Mouse (Mus musculus): ENCODE data around the gene Zc3h10.
A peak's percentile ranks its signal among the peaks of the same experiment; 100 is the strongest.

Gene Zc3h10

GRCm38 (mm10) chr10:128524111-128524731 is 23.4 kb downstream of the Zc3h10 start:
- DNase-seq = peak in 1 of 2 experiments; percentile 32

DNA sequence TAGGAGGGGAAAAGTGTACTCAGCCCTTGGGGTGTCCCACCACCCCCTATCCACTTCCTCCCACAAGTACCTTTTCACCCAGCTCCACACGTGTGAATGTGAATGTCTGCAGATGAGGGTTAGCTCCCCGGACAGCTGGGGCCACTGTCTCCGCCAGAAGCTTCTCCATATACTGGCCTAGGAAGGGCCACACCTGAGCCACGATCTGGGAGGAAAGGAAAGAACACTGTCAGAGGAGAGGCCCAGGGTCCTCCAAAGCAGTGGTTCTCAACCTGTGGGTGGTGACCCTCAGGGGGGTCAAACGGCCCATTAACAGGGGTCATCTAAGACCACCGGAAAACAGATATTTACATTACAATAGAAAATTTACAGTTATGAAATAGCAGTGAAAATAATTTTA is 25.2 kb downstream of the Zc3h10 start:
- DNase-seq = no peak

DNA sequence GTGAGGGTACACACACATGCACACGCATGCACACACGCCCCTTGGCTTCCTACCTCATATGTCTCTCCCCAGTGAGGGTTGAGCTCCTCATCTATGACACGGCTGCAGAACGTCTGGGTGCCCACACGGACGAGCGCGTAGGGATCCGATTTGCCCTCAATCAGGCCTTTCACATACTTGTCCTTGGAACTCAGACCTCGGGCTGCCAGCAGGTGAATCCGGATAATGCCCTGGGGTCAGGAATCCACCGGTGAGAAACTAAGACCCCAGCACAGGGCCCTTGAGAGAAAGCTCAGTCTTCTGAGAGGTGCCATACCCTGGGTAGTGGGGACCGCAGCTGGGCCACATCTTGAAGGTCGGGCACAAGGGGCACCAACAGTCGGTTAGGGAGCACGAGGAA is 27.0 kb downstream of the Zc3h10 start:
- DNase-seq = no peak

- DNase-seq = peak; percentile 49 to 67
Measured at GRCm38 (mm10) chr10:128518833-128519232, 28.7 kb downstream of the Zc3h10 start.

DNA sequence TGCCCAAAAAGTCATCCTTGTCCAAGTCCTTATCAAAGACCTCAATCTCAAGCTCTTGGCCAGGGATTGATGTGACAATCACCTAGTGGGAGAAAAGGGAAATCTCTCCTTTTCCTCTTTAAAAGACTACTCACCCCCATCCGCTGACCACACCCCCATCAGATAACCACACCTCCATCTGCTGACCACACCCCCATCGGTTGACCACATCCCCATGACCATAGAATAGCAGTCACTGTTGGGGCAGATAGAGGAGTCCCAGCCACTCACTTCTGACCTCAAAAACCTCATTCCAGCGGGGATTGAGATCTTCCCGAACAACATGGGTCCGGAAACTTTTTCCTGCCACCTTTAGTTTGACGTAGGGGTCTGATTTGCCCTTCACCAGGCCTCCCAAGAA is 30.9 kb downstream of the Zc3h10 start:
- DNase-seq = peak in 1 of 2 experiments; percentile 39

- DNase-seq = peak in 1 of 2 experiments; percentile 46
Measured at GRCm38 (mm10) chr10:128516029-128516428, 31.5 kb downstream of the Zc3h10 start.

GRCm38 (mm10) chr10:128515044-128515443 is 32.5 kb downstream of the Zc3h10 start:
- no peak for DNase-seq

DNA sequence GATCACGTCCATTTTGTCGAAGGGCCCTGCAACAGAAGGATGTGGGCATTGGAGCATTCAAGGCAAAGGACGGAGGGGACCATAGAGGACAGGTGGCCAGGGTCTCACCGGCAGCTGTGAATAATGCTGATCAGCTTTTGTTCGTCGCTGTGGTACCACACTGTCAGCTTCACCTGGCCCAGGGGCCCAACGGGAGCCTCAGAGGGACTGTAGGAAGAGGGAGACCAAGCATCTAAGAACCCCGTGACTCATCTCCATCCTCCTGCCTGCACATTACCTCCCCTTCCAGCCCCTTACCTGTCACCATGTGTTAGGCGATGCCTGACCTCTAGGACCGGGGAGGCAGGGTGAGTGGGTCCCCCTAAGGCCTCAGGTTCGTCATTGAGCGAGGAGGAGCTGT is 35.8 kb downstream of the Zc3h10 start:
- no peak for DNase-seq

GRCm38 (mm10) chr10:128511189-128511588 is 36.4 kb downstream of the Zc3h10 start:
- peak in 1 of 2 experiments; percentile 28 for DNase-seq

- DNase-seq = peak in 1 of 2 experiments; percentile 35
Measured at GRCm38 (mm10) chr10:128510301-128510700, 37.3 kb downstream of the Zc3h10 start.

DNA sequence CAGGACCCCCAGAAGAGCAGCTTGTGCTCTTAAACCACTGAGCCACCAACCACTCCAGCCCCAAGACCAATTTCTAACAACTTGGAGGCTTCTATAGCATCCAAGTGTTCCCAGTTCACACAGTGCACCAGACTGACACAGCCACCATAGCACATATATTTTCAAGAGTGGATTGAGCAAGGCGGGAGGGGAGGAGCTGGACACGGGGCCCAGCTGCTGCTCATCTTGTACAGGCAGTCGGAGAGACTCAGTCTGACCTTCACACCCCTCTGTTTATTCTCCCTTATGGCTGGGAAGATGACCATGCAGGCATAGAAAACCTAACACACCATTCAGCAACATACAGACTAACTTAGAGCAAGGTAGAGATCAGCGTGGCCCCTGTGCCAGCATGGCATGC is 37.7 kb downstream of the Zc3h10 start:
- no peak for DNase-seq

DNA sequence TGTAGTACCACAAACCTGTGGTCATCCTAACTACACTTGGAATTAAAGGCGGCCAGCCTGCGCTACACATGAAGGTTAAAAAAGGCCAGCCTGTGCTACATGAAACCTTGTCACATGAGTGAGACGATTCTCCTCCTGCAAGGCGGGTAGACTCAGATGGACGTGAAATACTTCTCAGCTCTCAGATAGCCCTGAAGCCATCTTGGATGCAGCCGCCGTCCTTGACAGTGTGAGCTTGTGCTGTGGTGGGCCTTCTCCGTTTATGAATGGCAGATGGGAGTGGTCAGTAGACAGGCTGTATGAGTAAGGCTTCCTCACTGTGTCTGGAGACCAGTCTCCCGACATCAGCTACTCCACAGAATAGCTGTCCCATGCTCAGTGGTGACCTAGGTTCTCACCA is 38.4 kb downstream of the Zc3h10 start:
- DNase-seq = peak in 1 of 2 experiments; percentile 28

DNA sequence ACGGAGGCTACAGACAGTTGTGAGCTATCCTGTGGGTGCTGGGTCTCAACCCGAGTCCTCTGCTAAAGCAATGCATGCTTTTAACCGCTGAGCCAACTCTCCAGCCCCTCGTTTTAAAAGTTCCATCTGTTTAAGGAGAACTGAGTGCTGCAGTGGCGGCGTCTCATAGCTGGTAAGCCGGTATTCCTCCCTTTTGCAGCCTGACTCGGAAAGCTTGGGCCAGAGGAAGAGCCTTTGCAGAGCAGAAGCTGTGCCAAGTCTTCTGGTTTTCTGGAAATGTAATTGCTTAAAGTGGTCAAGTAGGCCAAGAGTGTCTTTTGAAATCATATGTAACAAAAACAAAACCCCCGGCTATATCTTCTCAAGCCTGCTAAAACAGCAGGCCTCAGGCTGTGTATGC is 39.3 kb downstream of the Zc3h10 start:
- no peak for DNase-seq

DNA sequence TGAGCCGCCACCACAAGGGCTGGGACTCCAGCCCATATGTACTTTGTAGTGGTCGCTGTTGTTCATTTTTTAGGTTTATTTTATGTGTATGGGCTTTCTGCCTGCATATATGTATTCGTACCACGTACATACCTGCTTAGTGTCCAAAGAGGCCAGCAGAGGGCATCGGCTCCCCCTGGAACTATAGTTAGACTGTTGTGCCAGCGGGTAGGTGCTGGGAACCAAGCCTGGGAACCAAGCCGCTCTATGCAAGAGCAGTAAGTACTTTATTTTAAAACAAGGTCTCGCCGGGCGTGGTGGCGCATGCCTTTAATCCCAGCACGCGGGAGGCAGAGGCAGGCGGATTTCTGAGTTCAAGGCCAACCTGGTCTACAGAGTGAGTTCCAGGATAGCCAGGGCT is 41.6 kb downstream of the Zc3h10 start:
- no peak for DNase-seq

DNA sequence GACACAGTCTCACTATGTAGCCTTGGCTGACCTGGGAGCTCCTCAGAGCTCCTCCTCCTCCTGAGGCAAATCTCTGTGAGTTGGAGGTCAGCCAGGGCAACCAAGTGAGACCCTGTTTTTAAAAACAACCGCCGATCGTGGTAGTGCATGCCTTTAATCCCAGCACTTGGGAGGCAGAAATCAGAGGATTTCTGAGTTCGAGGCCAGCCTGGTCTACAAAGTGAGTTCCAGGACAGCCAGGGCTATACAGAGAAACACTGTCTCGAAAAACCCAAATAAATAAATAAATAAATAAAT is 42.3 kb downstream of the Zc3h10 start:
- DNase-seq = peak; percentile 67 to 74

GRCm38 (mm10) chr10:128504641-128505370 is 42.8 kb downstream of the Zc3h10 start:
- DNase-seq = no peak

GRCm38 (mm10) chr10:128504012-128504411 is 43.6 kb downstream of the Zc3h10 start:
- no peak for DNase-seq

- DNase-seq = no peak
Measured at GRCm38 (mm10) chr10:128503532-128503931, 44.0 kb downstream of the Zc3h10 start.

DNA sequence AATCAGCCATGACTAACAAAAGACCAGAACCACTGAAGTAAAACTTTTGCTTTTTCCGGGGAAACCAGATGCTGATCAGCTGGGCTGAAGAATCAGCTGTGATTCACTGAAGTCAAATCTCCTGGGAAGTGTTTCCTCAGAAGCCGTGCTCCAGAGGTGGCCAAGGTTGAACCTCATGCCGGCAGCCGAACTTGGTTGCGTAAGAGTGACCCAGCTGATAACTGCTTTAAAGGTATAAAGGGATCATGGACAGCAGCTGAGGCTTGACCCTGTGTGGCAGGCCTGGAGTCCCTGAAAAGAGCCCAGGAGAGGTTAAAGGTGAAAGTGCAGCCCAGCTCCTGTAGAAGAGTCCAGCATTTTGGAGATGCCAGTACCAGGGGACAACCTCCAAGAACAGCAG is 45.2 kb downstream of the Zc3h10 start:
- peak in 1 of 2 experiments; percentile 63 for DNase-seq

DNA sequence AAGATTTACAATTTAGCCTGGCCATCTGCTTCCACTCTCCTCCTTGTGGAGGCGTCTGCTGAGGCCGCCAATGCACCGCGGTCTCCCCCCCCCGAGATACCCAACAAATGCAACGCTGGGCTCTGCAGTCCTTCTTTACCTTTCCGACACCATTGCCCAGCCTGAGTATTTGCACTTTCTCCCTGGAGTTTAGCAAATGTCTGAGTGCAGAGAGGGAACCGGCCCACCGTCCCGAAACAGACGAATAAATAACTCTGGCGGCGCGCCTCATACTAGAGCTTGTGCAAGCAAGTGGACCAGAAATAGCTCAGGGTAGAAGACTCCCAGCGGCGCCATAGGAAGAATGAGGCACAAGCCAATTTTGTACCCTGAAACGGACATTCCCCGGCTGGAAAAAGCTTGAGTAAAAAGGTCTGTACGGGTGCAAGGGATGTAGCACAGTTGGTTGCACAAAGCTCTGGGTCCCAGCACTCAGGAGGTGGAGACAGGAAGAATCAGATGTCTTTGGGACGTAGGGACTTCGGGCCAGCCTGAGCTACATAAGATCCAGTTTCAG is 48.4 kb downstream of the Zc3h10 start:
- peak; percentile 66 to 71 for DNase-seq

- DNase-seq = peak; percentile 97 to 99
Measured at GRCm38 (mm10) chr10:128498590-128498989, 49.0 kb downstream of the Zc3h10 start, which contains the start of gene Myl6b. Myl6b (minus strand) TSS chr10:128498685.

DNA sequence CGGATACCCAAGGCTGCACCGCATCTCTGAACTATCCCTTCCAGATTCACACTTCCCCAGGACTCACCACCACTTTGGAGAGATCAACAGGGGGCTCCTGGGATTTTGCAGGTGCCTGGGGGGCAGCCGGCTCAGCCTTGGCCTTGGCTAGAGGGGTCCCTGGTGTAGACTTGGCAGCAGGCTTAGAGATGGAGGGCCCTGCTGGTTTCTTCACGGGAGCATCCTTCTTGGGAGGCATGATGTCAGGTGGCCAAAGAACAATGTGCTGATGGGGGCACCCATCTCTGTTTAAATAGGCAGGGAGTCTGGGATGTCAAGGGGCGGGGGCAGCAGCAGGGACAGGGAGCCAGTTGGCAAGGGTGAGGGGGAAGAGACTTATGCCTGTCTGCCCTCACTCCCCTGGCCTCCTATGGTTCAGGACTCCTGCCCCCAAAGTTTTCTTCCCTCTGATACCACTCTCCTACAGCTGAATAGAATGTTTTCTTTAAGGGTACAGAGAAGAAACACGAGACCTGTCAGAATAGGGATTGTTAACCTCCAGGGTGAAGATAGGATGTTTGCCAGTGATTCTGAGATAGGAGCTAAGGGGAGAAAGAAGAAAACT is 50.3 kb downstream of the Zc3h10 start:
- peak in 1 of 2 experiments; percentile 31 for DNase-seq

DNA sequence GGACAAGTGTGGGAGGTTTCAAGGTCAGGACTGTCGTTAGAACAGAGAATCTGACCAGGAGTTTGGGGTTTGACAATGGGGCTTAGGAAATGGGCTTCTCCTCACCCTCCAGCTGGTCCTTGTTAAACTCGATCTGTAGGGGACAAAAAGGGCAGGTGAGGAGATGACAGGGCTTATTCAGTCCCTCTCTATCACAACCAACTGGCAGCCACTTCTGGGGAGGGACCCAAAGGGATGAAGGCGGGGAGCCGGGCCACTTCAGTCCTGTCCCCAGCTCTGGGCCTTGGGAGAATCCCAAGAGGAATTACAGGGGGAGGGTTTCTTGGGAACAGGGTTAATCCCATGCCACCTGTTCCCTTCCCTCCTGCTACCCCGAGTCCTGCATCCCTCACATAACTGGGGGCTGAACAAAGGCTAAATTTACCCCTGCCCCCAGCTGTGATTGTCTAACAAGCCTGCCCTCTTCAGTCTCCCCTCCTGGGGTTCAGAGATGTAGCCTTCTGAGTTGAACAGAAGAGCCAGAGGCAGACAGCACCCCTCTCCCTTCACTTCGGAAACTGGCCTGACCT is 51.0 kb downstream of the Zc3h10 start:
- DNase-seq = peak in 1 of 2 experiments; percentile 41

Data from kidney, postnatal 25 days (tissue).